Mouse (Mus musculus): Measurements from ENCODE around the gene Kif26b.

The Kif26b gene

DNA sequence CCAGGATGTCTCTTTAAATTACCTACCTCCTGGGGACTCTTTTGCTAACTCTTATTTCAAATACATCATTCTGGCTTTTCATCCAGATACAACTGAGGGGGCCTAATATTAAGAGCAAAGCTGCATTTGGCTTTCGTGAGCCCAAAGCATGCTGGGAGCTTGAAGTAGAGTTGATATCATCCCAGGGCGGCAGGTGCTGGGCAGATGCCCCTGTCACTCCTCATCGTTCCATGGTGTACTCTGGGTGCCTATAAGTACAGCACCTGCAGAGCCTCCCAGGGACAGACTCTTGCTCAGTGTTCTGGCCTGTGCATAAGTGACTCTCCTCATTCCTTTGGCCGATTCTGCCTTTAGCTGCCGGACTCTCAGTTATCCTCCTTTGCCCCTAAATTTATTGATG, 13.5 kb downstream of the Kif26b start:
- DNase-seq, result no peak

- DNase-seq, result no peak
These were observed 14.3 kb downstream of the Kif26b start for GRCm38 (mm10) chr1:178542990-178543944.

- DNase-seq, result no peak
These were observed 15.7 kb downstream of the Kif26b start for GRCm38 (mm10) chr1:178544585-178544984.

DNA sequence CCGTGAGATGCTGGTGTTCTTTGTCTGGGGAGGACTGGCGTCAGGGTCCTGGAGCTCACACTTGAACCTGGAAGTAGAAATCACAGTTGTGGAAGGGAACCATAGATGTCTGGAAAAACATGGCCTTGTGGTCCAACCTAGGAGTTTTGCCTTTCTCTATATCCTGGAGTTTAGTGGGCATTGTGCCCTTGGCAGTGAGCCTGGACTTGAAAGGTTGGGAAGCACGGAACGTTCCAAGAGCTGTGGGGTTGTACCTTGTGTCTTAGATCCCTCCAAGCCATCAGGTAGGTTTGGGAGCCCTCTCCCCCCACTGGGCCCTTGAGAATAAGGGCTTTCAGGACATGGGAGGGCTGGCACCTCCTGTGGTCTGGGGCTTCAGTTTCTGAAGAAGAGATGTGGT, 20.7 kb downstream of the Kif26b start:
- peak; percentile 60 to 66 for DNase-seq

- DNase-seq, result no peak
These were observed 21.6 kb downstream of the Kif26b start for GRCm38 (mm10) chr1:178550477-178551047.

- no peak for DNase-seq
These were observed 23.5 kb downstream of the Kif26b start for GRCm38 (mm10) chr1:178552278-178552897.

DNA sequence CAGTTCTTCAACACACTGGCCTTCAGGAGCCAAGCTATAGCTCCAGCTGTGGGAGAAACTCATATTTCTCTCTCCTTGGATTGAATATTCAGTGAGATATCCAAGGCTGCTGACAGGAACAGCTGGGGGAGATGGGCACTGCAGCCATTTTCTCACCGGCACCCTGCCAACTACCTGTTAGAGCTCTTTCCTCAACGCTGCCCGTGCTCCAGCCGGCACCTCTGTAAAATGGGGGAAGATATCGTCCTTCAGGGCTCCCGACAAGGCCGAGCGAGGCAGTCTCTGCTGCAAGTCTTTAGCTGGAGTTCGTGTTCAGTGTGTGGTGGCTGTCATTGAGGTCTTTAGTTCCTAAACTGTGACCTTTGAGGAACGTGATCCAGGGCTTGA, 24.0 kb downstream of the Kif26b start:
- DNase-seq, result no peak

- DNase-seq, result peak; percentile 44 to 55
These were observed 27.3 kb downstream of the Kif26b start for GRCm38 (mm10) chr1:178556226-178556625.

DNA sequence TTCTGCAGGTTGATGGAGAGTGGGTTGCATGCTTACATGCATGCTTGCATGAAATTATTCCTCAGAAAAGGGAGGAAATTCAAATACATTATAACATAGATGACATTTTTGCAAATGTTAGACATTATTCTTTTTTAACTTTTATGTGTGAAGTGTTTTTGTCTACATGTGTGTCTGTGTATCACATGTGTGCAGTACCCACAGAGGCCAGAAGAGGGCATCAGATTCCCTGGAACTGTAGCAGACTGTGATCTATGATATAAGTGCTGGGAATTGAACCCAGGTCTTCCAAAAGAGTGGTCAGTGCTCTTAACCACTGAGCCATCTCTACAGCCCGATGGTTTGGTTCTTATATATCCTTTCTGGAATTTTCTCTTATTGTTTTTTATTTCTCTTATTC, 31.1 kb downstream of the Kif26b start:
- no peak for DNase-seq

- peak; percentile 48 to 65 for DNase-seq
These were observed 34.9 kb downstream of the Kif26b start for GRCm38 (mm10) chr1:178563834-178564233.

GRCm38 (mm10) chr1:178564800-178565199, 35.9 kb downstream of the Kif26b start:
- no peak for DNase-seq

DNA sequence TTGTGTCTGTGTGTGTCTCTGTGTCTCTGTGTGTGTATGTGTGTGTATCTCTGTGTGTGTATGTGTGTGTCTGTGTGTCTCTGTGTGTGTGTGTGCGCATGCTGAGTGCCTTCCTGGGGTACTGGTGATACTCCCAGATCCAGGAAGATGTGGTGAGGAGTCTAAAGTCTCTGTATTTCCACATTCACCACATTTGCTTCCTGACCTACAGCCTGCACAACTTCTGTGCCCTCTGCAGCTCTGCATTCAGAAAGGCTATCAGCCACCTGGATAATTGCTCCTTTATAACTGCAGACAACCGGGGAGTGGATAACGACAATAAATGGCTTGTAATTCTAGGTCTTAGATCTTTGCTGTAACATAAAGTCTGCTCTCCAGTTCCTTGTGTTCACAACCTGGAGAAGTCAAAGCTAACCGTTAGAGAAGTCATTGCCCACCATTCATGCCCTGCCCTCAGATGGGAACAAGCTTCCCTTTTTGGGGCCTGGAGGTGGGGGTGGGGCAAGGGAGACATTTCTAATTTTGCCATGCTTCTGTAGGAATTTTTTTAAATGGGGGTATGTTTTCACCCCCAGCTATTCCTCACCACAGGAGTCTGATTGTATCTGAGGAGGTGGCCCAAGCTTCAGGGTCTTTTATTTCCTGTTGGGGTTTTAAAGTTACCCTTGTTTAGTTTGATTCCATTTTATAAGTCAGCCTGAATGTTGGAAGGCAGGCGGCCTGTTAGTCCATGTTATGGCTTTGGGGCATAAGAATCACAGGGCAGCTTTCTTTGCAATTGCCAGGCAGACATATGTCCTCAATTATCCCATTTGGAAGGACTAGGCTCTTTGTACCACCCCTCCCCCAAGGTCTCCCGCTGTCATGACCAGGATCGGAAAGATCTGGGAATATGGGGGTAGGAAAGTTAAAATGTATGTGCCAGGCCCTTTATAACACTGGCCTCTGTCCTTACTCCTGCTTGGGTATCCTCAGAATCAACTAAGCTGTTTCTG, 39.9 kb downstream of the Kif26b start:
- no peak for DNase-seq

DNA sequence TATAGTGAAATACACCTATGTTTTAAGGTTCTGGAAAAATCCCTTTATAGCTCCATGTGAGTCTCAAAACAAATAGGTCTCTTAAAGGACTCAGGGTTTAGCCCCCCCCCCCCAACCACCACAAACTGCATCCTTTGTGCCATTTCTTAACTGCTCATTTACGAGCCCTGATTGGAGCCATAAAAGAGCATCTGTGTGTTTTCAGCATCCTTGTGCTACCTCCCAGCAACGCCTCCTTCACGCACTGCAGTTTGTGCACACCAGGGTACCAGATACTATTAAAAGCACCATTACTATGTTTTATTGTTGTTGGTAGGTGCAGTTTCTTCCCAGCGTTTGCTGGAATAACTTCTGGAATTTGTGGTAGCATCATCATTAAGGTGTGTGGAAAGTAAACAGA, 42.1 kb downstream of the Kif26b start:
- DNase-seq, result no peak

DNA sequence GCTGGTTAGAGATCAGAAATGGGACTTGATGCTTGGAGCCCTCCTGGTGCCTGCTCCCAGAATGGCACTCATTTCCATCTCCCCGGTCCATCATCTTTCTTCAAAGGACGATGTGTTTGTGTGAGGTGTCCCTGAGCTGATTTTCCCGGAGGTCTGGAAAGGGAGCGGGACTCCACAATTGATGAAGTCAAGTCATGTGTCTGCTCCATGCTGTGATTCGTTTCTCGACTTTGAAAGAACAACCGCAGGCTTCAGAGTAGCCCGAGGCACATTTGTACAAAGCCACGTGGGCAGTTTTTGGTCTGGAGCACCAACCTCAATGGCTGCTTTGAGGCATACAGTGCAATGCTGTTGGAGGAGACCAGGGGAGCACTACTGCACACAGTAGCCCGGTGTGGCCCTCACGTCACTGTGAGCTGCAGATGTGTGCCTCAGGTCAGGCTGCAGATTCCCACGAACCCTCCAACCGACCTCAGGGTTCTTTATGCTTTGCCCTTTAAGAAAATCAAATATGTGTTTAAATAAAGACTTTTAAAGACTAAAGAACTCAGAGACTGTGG, 43.0 kb downstream of the Kif26b start:
- DNase-seq, result no peak

GRCm38 (mm10) chr1:178573406-178574032, 44.6 kb downstream of the Kif26b start:
- no peak for DNase-seq

- DNase-seq, result no peak
These were observed 46.8 kb downstream of the Kif26b start for GRCm38 (mm10) chr1:178575706-178576105.

GRCm38 (mm10) chr1:178576926-178577325, 48.0 kb downstream of the Kif26b start:
- DNase-seq, result no peak

DNA sequence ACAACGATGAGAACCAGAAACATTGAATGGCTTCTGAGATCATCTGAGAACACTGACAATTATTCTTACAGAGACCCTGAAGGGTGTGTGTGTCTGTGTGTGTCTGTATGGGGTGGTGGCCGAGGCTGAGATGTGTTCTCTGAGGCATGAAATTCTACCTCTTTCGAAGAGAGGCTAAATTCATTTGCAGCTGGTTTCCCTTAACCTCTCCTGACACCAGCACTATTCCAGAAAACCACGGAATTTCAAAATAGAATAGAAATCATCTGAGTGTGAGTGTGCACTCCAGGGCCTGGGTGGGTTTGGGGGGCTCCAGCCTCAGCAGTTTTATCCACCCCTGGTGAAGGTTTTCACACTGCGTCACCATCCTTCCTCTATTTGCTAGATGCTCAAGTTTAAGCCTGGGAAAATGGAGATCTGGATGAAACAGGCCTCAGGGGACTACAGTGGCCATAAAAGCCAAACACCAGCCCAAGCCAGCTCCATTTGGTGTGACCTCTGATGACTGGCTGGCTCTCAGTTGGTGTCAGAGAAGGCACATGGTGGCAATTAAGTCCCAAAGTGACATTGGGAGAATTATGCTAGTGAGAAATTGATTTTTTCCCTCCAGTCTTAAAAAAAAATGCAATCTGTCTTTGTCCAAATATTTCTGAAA, 56.6 kb downstream of the Kif26b start:
- DNase-seq, result no peak

DNA sequence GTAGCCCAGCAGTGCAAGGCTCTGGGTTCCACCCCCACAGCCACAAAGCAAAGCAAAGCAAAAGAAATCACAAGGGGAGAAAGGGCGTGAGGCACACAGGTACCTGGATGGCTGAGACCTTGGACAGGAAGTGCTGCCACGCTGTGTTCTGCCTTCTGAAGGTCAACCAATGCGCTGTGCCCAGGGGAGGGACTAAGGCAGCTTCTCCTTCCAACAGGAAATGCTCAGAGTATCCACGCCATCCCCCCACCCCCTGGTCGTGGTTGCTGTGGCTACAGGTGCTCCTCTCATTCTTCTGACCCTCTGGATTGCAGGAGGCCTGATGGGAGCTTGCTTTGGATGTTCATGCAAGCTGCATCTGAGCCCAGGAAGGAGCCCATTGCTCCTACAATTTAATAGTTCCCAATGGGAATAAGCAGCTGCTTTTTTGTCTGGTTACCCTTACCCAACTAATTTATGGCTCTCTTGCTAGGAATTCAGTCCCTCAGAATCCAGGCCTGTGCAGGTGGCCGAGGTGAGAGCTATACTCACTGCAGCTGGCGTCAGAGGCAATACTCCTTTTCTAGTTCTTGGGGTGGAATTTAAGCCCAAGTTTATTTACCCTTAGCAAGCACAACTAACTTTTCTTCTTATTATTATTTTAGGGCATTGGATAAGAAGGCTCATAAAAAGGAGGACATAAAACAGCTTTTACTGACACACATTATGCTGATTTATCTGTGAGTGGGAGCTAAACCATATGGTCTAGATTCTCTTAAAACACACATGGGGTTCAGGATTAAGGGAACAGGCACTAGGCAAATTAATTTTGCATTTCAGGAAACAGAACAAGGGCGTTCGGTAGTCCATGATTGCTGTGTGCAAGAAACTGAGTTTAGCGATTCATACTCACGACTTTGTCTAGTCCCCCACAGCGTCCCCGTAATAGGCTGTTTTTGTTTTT, 61.6 kb downstream of the Kif26b start:
- no peak for DNase-seq

GRCm38 (mm10) chr1:178597113-178597512, 68.2 kb downstream of the Kif26b start:
- DNase-seq, result no peak
